In genomic region chrX:21651508-21652297, GRCm38 (mm10) we compare ENCODE assay signal across 14 mouse cellular contexts.
DNase-seq lines count a peak whose midpoint lies in the region; ATAC-seq lines count a peak whose summit lies in the region.
"Had no signal": no experiment of that assay in that cellular context is flagged by ENCODE, and none has a peak within 500 bp of the region (broad histone marks: within the 10 kb centered on the region; RNA-seq: fewer than 3 reads in every experiment).

No protein-coding gene starts in this region.

- no peak overlapping the region for H3K9ac ChIP-seq in heart, embryonic 16.5 days (ENCODE audit: low read length)
- no peak overlapping the region for H3K9ac ChIP-seq in forebrain, embryonic 14.5 days (ENCODE audit: low read length)
- H3K9ac ChIP-seq in forebrain, embryonic 16.5 days (replicated peaks; ENCODE audit: low read depth, low read length): no peak overlapping the region
- H3K9ac ChIP-seq: intestine, embryonic 15.5 days; liver, embryonic 12.5 days; midbrain, embryonic 15.5 days had no signal

- H3K4me3 ChIP-seq in heart, embryonic 10.5 days: no peak overlapping the region
- H3K4me3 ChIP-seq in heart, embryonic 16.5 days (ENCODE audit: low read length): no peak overlapping the region
- no peak overlapping the region for H3K4me3 ChIP-seq in forebrain, embryonic 14.5 days (ENCODE audit: low read depth, low read length)
- no peak overlapping the region for H3K4me3 ChIP-seq in forebrain, embryonic 16.5 days (replicated peaks; ENCODE audit: low read length)
- H3K4me3 ChIP-seq: hindbrain, embryonic 10.5 days; intestine, embryonic 15.5 days; liver, embryonic 12.5 days; midbrain, embryonic 15.5 days had no signal

- peak; percentile 91 for DNase-seq in heart, adult 11 months
- no peak for DNase-seq in heart, embryonic 10.5 days (ENCODE audit: low spot score)
- DNase-seq in urinary bladder, postnatal 25 days (ENCODE audit: low spot score): peak; percentile 4
- no peak for DNase-seq in urinary bladder, adult 2 months (ENCODE audit: low spot score)
- no peak for DNase-seq in forebrain, embryonic 14.5 days (ENCODE audit: low spot score)
- DNase-seq in cerebellum, postnatal 36 days: no peak
- DNase-seq: adrenal gland, adult 8-10 months had no signal

- no peak overlapping the region for H3K27ac ChIP-seq in heart, embryonic 10.5 days
- H3K27ac ChIP-seq in heart, embryonic 16.5 days (ENCODE audit: low read length): no peak overlapping the region
- H3K27ac ChIP-seq in forebrain, embryonic 14.5 days (ENCODE audit: low read depth, low read length): no peak overlapping the region
- H3K27ac ChIP-seq in forebrain, embryonic 16.5 days (ENCODE audit: low read length): no peak overlapping the region
- H3K27ac ChIP-seq: hindbrain, embryonic 10.5 days; intestine, embryonic 15.5 days; liver, embryonic 12.5 days; midbrain, embryonic 15.5 days had no signal

- no peaks in the 10 kb centered on the region for H3K27me3 ChIP-seq in heart, embryonic 10.5 days (ENCODE audit: insufficient read depth, poor library complexity, severe bottlenecking)
- no peaks in the 10 kb centered on the region for H3K27me3 ChIP-seq in heart, embryonic 16.5 days (ENCODE audit: control insufficient read depth, insufficient read depth, low read length)
- no peaks in the 10 kb centered on the region for H3K27me3 ChIP-seq in forebrain, embryonic 14.5 days (replicated peaks; ENCODE audit: control insufficient read depth, insufficient read depth, low read length)
- no peaks in the 10 kb centered on the region for H3K27me3 ChIP-seq in forebrain, embryonic 16.5 days (replicated peaks; ENCODE audit: control insufficient read depth, insufficient read depth, low read length)
- H3K27me3 ChIP-seq: intestine, embryonic 15.5 days; liver, embryonic 12.5 days; midbrain, embryonic 15.5 days had no signal

- H3K4me1 ChIP-seq in heart, embryonic 10.5 days: no peaks in the 10 kb centered on the region
- no peaks in the 10 kb centered on the region for H3K4me1 ChIP-seq in heart, embryonic 16.5 days (ENCODE audit: control insufficient read depth, insufficient read depth, low read length)
- H3K4me1 ChIP-seq in forebrain, embryonic 14.5 days (ENCODE audit: control insufficient read depth, insufficient read depth, low read length): no peaks in the 10 kb centered on the region
- no peaks in the 10 kb centered on the region for H3K4me1 ChIP-seq in forebrain, embryonic 16.5 days (replicated peaks; ENCODE audit: control insufficient read depth, insufficient read depth, low read length)
- H3K4me1 ChIP-seq: hindbrain, embryonic 10.5 days; intestine, embryonic 15.5 days; liver, embryonic 12.5 days; midbrain, embryonic 15.5 days had no signal

- WGBS in heart, embryonic 10.5 days: 81% methylated on average over 7 of the region's 7 CpGs
- 65% methylated on average over 7 of the region's 7 CpGs for WGBS in heart, embryonic 16.5 days
- 83% methylated on average over 7 of the region's 7 CpGs for WGBS in forebrain, embryonic 14.5 days
- 82% methylated on average over 7 of the region's 7 CpGs for WGBS in forebrain, embryonic 16.5 days

- ATAC-seq in heart, embryonic 16.5 days (replicated peaks; ENCODE audit: extremely low read depth, insufficient read depth, low FRiP score): 0 out of 2 replicates have a peak, but pooled peaks have one; percentile 32
- no peak for ATAC-seq in forebrain, embryonic 14.5 days
- no peak for ATAC-seq in forebrain, embryonic 16.5 days
- ATAC-seq: CD4-positive, CD25-positive, alpha-beta regulatory T cell, adult 4 months; intestine, embryonic 15.5 days; liver, embryonic 12.5 days; midbrain, embryonic 15.5 days had no signal

- no peak overlapping the region for H3K4me2 ChIP-seq in heart, embryonic 16.5 days (ENCODE audit: low read depth, low read length)
- H3K4me2 ChIP-seq in forebrain, embryonic 14.5 days (ENCODE audit: low read length): no peak overlapping the region
- H3K4me2 ChIP-seq in forebrain, embryonic 16.5 days (ENCODE audit: low read length): no peak overlapping the region
- H3K4me2 ChIP-seq: intestine, embryonic 15.5 days; liver, embryonic 12.5 days; midbrain, embryonic 15.5 days had no signal

- no peaks in the 10 kb centered on the region for H3K36me3 ChIP-seq in heart, embryonic 10.5 days
- H3K36me3 ChIP-seq in heart, embryonic 16.5 days (ENCODE audit: control insufficient read depth, insufficient read depth): no peaks in the 10 kb centered on the region
- H3K36me3 ChIP-seq in forebrain, embryonic 14.5 days (ENCODE audit: control insufficient read depth, insufficient read depth, low read length): no peaks in the 10 kb centered on the region
- H3K36me3 ChIP-seq in forebrain, embryonic 16.5 days (ENCODE audit: control insufficient read depth, insufficient read depth): no peaks in the 10 kb centered on the region
- H3K36me3 ChIP-seq: hindbrain, embryonic 10.5 days; intestine, embryonic 15.5 days; liver, embryonic 12.5 days; midbrain, embryonic 15.5 days had no signal

- no peaks in the 10 kb centered on the region for H3K9me3 ChIP-seq in heart, embryonic 10.5 days
- H3K9me3 ChIP-seq in heart, embryonic 16.5 days (replicated peaks; ENCODE audit: control insufficient read depth, low read length): no peaks in the 10 kb centered on the region
- H3K9me3 ChIP-seq in forebrain, embryonic 14.5 days (replicated peaks; ENCODE audit: control insufficient read depth, low read length): no peaks in the 10 kb centered on the region
- H3K9me3 ChIP-seq in forebrain, embryonic 16.5 days (ENCODE audit: control insufficient read depth, low read length): no peaks in the 10 kb centered on the region
- H3K9me3 ChIP-seq: hindbrain, embryonic 10.5 days; intestine, embryonic 15.5 days; liver, embryonic 12.5 days; midbrain, embryonic 15.5 days had no signal

Comparison
In these comparisons a context has a peak if more than half of its experiments do, and no peak if none do; other contexts are left out.
1. DNase-seq: peak in heart, adult 11 months (single experiment) and urinary bladder, postnatal 25 days (single experiment); none in heart, embryonic 10.5 days (single experiment), urinary bladder, adult 2 months (single experiment), forebrain, embryonic 14.5 days (single experiment) and cerebellum, postnatal 36 days (0 of 2).